Mouse (Mus musculus): ENCODE measurements around the gene Bnipl. TPM values are rescaled to one million over a fixed set of nuclear protein-coding genes. Genes with fewer than 3 reads are reported as not detected.

Bnipl gene
- polyA plus RNA-seq, 1 experiment = 0.34 TPM

DNA sequence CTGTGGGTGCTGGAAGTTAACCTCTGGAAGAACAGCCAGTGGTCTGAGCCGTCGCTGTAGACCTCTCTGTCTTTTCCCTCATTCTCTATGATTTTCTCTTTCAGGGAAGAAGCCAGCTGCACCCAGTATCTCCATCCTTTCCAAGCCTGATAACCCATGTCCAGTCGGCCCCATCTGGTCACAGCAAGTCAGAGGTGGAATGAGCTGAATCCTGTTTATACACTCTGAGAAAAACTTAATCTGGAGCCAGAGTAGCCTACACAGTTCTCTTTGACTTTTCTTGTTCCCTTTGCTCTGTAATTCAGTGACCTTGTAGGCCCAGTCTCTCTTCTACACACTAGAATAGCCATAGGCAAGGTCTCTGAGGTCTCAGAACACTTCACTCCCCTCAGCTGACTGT lies 36.5 kb upstream of the Bnipl start:
- no peak overlapping the region for H3K4me3 ChIP-seq (ENCODE audit: insufficient read depth, poor library complexity, severe bottlenecking)
- H3ac ChIP-seq (ENCODE audit: control insufficient read depth, insufficient read length, low read depth) = no peak overlapping the region
- peaks cover 5% of the 10 kb centered on the region for H3K79me3 ChIP-seq (ENCODE audit: low read depth)
- H3K79me2 ChIP-seq (ENCODE audit: control insufficient read depth, insufficient read depth) = peaks cover 28% of the 10 kb centered on the region
- peaks cover 30% of the 10 kb centered on the region for H3K36me3 ChIP-seq (ENCODE audit: control insufficient read depth, insufficient read depth)
- no peaks in the 10 kb centered on the region for H3K27me3 ChIP-seq (ENCODE audit: control insufficient read depth, insufficient read depth, insufficient read length)
- no peak for TF ChIP-seq MYOG (IDR thresholded peaks at IDR 0.05; ENCODE audit: control insufficient read depth, extremely low read depth, insufficient read length)
- no peak for TF ChIP-seq CTCF (IDR thresholded peaks at IDR 0.05; ENCODE audit: control insufficient read depth, insufficient read depth, insufficient read length)
- no peak for TF ChIP-seq USF1 (IDR thresholded peaks at IDR 0.05; ENCODE audit: low read depth)
- no peak for TF ChIP-seq MAX (IDR thresholded peaks at IDR 0.05)
- no peak for TF ChIP-seq CEBPB (IDR thresholded peaks at IDR 0.05; ENCODE audit: low read depth)
- TF ChIP-seq FOSL1 (IDR thresholded peaks at IDR 0.05; ENCODE audit: insufficient read depth, low read length, poor library complexity, severe bottlenecking) = no peak

DNA sequence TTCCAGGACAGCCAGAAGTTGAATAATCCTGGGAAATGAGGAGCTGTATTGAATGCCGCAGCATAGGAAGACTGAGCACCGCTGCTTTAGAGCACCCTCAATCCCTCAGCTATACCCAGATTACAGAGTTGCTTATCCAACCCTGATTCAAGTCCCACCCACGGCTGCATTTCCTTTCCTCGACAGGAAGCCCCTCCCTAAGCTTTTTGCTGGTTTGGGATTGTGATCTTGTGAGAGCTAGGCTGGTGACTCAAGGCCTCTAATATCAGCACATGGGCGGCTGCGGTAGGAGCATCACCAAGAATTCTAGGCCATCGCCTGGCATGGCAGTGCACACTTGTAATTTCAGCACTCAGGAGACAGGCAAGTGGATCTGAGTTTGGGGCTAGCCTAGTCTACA lies 35.5 kb upstream of the Bnipl start:
- peaks cover 20% of the 10 kb centered on the region for H3K36me3 ChIP-seq (ENCODE audit: control insufficient read depth, insufficient read depth)
- peaks cover 7% of the 10 kb centered on the region for H3K79me3 ChIP-seq (ENCODE audit: low read depth)
- H3K4me3 ChIP-seq (ENCODE audit: insufficient read depth, poor library complexity, severe bottlenecking) = no peak overlapping the region
- TF ChIP-seq CTCF (IDR thresholded peaks at IDR 0.05; ENCODE audit: control insufficient read depth, insufficient read depth, insufficient read length) (no peak), MYOD1 (IDR thresholded peaks at IDR 0.05; ENCODE audit: control insufficient read depth, insufficient read length, low read depth) (no peak), MAX (IDR thresholded peaks at IDR 0.05) (no peak), FOSL1 (IDR thresholded peaks at IDR 0.05; ENCODE audit: insufficient read depth, low read length, poor library complexity, severe bottlenecking) (no peak), MYOG (IDR thresholded peaks at IDR 0.05; ENCODE audit: control insufficient read depth, extremely low read depth, insufficient read length) (no peak), USF1 (IDR thresholded peaks at IDR 0.05; ENCODE audit: low read depth) (no peak)
- no peaks in the 10 kb centered on the region for H3K27me3 ChIP-seq (ENCODE audit: control insufficient read depth, insufficient read depth, insufficient read length)
- H3ac ChIP-seq (ENCODE audit: control insufficient read depth, insufficient read length, low read depth) = no peak overlapping the region
- H3K79me2 ChIP-seq (ENCODE audit: control insufficient read depth, insufficient read depth) = peaks cover 28% of the 10 kb centered on the region

DNA sequence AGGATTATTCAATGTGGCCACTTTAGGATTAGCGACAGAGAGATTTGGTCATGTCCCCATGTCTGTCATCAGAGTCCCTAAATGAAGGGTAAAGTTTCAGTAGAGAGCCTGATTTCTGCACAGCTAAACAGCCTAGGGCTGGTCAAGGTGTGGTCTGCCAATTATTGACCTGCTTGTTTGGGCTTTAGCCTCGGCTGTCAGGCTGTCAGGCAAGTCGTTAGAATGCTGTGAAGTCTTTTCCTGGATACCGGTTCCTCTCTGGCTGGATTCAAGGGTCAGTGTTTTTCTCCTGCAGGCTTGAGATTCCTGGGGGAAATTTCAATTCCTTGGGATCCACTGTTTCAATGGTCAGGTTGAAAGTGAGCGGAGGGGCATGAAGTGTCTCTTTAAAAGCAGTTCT lies 35.0 kb upstream of the Bnipl start:
- H3K27me3 ChIP-seq (ENCODE audit: control insufficient read depth, insufficient read depth, insufficient read length) = no peaks in the 10 kb centered on the region
- no peak overlapping the region for H3ac ChIP-seq (ENCODE audit: control insufficient read depth, insufficient read length, low read depth)
- no peak overlapping the region for H3K4me3 ChIP-seq (ENCODE audit: insufficient read depth, poor library complexity, severe bottlenecking)
- H3K79me2 ChIP-seq (ENCODE audit: control insufficient read depth, insufficient read depth) = peaks cover 32% of the 10 kb centered on the region
- peaks cover 7% of the 10 kb centered on the region for H3K79me3 ChIP-seq (ENCODE audit: low read depth)
- peaks cover 18% of the 10 kb centered on the region for H3K36me3 ChIP-seq (ENCODE audit: control insufficient read depth, insufficient read depth)
- no peak for TF ChIP-seq MYOD1 (IDR thresholded peaks at IDR 0.05; ENCODE audit: control insufficient read depth, insufficient read length, low read depth)
- no peak for TF ChIP-seq CTCF (IDR thresholded peaks at IDR 0.05; ENCODE audit: control insufficient read depth, insufficient read depth, insufficient read length)
- no peak for TF ChIP-seq CEBPB (IDR thresholded peaks at IDR 0.05; ENCODE audit: low read depth)

DNA sequence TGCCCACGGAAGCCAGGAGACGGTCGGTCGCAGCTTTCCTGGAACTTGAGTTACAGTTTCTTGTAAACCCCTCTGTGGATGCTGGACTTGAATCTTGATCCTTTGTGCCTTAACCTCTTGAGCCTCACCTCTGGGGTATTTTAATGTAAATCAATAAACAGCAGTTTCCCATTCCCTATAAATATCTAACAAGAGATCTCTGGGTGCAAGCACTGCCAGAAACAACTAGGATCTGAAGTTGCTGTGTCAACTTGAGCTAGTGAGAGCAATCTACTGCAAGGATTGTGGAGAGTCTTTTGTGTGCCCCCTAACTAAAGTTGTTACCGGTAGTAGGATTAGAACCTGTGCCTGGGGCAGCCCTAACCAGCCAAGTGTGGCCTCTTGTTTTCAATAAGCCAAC lies 34.4 kb upstream of the Bnipl start:
- H3K79me2 ChIP-seq (ENCODE audit: control insufficient read depth, insufficient read depth) = peaks cover 38% of the 10 kb centered on the region
- no peaks in the 10 kb centered on the region for H3K27me3 ChIP-seq (ENCODE audit: control insufficient read depth, insufficient read depth, insufficient read length)
- H3K36me3 ChIP-seq (ENCODE audit: control insufficient read depth, insufficient read depth) = peaks cover 18% of the 10 kb centered on the region
- TF ChIP-seq MAX (IDR thresholded peaks at IDR 0.05) = no peak
- no peak for TF ChIP-seq CTCF (IDR thresholded peaks at IDR 0.05; ENCODE audit: control insufficient read depth, insufficient read depth, insufficient read length)
- TF ChIP-seq MYOD1 (IDR thresholded peaks at IDR 0.05; ENCODE audit: control insufficient read depth, insufficient read length, low read depth) = no peak
- TF ChIP-seq USF1 (IDR thresholded peaks at IDR 0.05; ENCODE audit: low read depth) = no peak
- TF ChIP-seq MYOG (IDR thresholded peaks at IDR 0.05; ENCODE audit: control insufficient read depth, extremely low read depth, insufficient read length) = no peak
- no peak for TF ChIP-seq FOSL1 (IDR thresholded peaks at IDR 0.05; ENCODE audit: insufficient read depth, low read length, poor library complexity, severe bottlenecking)
- TF ChIP-seq CEBPB (IDR thresholded peaks at IDR 0.05; ENCODE audit: low read depth) = no peak
- peaks cover 7% of the 10 kb centered on the region for H3K79me3 ChIP-seq (ENCODE audit: low read depth)
- H3ac ChIP-seq (ENCODE audit: control insufficient read depth, insufficient read length, low read depth) = no peak overlapping the region
- H3K4me3 ChIP-seq (ENCODE audit: insufficient read depth, poor library complexity, severe bottlenecking) = no peak overlapping the region

DNA sequence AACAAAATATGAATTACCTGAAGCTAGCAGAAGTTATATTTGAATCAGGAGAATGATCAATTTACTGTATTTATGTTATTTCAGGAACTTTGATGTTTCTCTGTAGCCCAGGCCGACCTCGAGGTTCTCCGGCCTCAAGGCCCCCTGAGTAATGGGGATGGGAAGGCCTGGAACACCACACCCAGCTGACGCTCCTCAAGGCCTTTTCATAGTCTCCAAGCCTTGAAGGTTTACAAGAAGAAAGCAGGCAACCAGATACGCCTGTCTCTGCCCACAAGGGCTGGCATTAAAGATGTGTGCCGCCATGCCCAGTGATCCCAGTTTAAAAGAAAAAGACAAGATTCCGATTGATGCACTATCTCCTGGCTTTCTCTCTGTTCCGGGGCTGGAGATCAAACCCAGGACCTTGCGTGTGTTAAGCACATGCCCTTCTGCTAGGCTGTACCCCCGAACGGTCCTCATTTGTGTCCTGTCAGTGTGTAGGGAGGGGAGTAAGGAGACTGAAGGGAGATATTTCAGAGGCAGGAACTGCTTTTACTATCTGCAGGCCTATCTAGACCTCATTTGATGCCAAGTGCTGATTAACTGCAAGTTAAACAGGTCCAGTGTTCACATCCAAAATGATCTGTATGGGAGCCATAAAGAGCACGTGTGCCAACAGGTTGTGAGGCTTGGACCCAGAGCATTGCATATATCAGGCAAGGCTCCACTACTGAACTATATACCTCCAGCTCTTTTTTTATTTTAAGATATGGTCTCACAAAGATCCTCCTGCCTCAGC lies 33.7 kb upstream of the Bnipl start:
- Histone ChIP-seq H3K4me3 (ENCODE audit: insufficient read depth, poor library complexity, severe bottlenecking) (no peak overlapping the region), H3K79me3 (ENCODE audit: low read depth) (peaks cover 7% of the 10 kb centered on the region)

More for the DNA sequence above, 33.7 kb upstream of the Bnipl start:
- Histone ChIP-seq H3ac (ENCODE audit: control insufficient read depth, insufficient read length, low read depth) (no peak overlapping the region), H3K27me3 (ENCODE audit: control insufficient read depth, insufficient read depth, insufficient read length) (no peaks in the 10 kb centered on the region), H3K36me3 (ENCODE audit: control insufficient read depth, insufficient read depth) (peaks cover 15% of the 10 kb centered on the region), H3K79me2 (ENCODE audit: control insufficient read depth, insufficient read depth) (peaks cover 39% of the 10 kb centered on the region)
- TF ChIP-seq MYOG (IDR thresholded peaks at IDR 0.05; ENCODE audit: control insufficient read depth, extremely low read depth, insufficient read length) = no peak
- no peak for TF ChIP-seq FOSL1 (IDR thresholded peaks at IDR 0.05; ENCODE audit: insufficient read depth, low read length, poor library complexity, severe bottlenecking)
- no peak for TF ChIP-seq MYOD1 (IDR thresholded peaks at IDR 0.05; ENCODE audit: control insufficient read depth, insufficient read length, low read depth)
- TF ChIP-seq USF1 (IDR thresholded peaks at IDR 0.05; ENCODE audit: low read depth) = no peak
- TF ChIP-seq CTCF (IDR thresholded peaks at IDR 0.05; ENCODE audit: control insufficient read depth, insufficient read depth, insufficient read length) = no peak
- TF ChIP-seq MAX (IDR thresholded peaks at IDR 0.05) = no peak
- TF ChIP-seq CEBPB (IDR thresholded peaks at IDR 0.05; ENCODE audit: low read depth) = no peak
